Mouse (Mus musculus): ENCODE data around the gene Tbc1d4.
"Not testable (repeated sequence)": the region's sequence is repeated elsewhere in the genome, so short reads cannot be mapped to it uniquely, and the experiment has no call there.

The Tbc1d4 gene

DNA sequence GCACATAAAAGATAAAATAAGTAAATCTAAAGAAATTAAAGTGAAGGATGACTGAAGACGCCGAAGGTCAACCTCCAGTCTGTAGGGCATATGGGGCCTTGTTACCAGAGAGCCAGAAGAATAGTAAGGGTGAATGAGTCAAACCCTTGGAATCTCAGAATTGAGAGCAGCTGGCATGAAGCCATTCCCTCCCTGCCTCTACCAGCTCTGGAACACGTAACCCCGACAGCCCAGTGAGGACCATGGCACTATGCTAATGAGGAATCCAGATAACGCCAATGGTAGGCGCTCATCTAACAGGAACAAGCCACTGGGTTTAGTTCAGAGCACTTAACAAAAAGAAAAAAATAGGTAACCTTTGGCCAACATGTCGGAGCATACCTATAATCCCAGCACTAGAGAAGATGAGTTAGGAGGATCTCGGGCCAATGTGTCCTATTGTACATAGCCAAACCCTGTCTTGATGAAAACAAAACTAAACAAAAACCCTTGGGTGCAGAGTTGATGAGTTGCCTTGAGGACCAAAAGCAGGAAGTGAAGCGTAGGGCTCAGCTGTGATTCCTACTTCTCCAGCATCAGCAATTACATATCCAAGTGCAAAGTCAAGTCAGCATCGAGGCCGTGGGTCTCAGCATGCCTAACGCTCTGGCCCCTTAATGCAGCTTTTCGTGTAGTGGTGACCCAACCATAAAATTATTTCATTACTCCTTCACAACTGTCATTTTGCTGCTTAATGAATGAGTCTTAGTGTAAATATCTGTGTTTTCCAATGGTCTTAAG, 13.5 kb downstream of the Tbc1d4 start:
- DNase-seq (ENCODE audit: low spot score): no peak

DNA sequence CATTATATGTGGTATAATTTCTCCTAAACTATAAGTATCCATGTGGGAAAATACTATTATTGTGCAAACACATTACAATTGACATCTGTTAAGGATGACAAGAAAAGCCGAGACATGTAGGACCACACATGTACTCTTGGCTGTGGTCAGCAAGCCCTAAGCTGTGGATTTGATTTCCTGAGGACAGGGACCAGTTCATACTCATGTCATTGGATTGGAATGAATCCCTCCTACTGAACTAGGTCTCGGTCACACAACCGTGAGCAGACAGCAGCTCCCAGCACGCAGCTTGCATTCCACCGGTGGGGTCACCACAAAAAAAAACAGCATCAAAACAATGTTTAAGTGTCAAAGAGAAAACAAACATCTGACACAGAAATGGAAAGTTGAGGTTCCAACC, 15.0 kb downstream of the Tbc1d4 start:
- no peak for DNase-seq (ENCODE audit: low spot score)

DNA sequence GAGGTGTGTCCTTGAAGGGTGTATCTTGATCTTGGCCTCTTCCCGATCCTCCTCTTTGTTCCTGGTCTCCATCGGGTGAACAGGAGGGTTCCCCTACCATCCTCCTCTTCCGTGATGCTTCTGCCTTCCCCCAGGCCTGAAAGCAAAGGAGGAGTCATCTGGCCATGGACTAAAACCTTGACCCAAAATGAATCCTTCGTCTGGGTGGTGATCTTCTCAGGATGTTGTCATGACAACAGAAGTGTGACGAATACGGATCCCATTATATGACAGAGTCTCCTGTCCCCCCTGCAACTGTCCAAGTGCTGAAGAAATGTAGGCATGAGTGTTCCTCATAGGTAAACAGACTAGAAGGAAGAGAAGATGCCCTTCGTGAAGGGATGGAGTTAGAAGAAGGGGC, 15.7 kb downstream of the Tbc1d4 start:
- DNase-seq (ENCODE audit: low spot score): no peak

DNA sequence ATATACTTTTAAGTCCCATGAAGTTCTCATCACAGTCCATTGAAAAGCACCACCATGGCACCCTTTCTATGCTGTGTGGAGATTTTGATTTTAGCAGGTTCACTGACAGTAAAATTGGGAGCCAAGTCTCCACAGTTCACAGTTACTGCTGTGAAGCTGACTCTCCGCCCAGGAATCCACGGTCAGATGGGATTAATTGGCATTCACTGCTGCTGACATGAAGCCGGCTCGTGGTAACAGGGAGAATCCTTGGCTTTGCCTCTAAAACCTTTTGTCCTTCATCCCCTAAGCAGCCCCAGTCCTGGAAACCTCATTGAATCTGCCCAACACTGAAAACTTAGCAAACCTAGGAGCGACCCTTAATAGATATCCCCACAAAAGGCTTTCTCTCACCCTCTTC, 17.9 kb downstream of the Tbc1d4 start:
- no peak for DNase-seq (ENCODE audit: low spot score)

DNA sequence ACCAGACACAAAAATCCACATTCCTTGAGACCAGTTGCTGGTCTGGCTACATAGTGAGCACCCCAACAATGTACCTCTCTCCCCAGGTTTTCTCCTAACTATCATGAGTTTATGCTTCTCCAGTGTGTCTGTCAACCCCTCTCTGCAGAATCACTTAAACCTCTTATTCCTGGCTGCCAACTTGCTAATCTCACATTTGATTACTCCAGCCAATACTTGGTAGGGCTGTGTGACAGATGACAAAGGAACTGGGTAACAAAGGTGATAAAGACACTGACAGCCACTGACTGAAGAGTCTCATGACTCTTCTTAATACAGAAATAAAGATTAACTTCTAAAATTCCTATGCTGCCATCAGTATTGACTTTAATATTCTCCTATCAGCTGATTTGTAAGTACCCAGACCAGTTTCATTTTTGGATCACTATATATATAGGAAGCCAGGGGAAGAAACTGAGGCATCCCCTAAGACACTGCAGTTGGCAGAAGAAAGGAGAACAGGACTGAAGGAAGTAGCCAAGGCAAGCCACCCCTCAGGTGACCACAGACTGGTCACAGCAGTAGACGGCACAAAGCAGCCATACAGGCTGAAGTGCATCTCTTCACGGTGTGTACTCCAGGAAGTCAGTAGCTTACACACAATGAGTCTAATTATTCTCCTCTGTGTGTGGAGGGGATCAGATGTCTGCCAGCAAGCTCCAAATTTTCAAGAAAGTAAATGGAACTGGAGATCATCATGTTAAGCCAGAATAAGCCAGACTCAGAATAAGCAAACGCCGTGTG, 20.6 kb downstream of the Tbc1d4 start:
- DNase-seq (ENCODE audit: low spot score): not testable (repeated sequence)

DNA sequence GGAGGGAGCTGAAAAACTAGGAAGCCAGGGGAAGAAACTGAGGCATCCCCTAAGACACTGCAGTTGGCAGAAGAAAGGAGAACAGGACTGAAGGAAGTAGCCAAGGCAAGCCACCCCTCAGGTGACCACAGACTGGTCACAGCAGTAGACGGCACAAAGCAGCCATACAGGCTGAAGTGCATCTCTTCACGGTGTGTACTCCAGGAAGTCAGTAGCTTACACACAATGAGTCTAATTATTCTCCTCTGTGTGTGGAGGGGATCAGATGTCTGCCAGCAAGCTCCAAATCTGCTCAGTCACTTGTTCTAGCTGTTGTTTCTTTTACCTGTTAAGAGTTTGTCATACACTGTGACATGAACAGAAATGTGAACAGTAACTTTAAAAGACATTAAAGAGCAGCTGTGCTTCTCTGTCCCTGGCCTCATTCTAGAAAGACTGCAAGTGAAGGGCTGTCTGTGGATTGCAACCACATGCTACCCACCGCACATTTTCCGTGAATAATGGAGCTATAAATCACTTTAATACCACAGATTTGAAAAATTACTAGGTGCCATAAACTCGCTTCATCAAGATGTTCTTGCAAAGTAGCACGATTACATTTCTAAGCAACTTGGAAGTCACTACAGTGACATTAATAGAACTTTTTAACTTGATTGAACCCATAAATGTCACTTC, 21.5 kb downstream of the Tbc1d4 start:
- DNase-seq (ENCODE audit: low spot score): not testable (repeated sequence)

DNA sequence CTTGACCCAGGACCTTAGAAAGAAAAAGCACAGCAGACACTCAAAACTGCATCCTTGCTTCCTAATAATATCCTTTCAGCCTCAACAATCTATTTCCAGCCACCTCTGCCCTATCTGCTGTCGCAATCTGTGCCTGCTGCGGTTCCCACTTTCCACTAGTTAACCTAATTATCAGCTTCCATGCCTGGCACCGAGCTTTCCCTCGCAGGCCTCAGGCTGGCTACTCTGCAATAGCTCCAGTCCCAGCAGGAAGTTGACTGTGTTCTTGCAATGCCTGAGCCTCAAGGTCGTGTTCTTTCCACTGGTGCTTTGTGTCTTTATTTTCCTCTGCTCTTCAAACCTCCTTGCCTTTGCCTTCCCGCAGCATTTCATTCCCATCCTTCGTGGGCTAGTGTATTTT, 22.9 kb downstream of the Tbc1d4 start:
- DNase-seq (ENCODE audit: low spot score): no peak

DNA sequence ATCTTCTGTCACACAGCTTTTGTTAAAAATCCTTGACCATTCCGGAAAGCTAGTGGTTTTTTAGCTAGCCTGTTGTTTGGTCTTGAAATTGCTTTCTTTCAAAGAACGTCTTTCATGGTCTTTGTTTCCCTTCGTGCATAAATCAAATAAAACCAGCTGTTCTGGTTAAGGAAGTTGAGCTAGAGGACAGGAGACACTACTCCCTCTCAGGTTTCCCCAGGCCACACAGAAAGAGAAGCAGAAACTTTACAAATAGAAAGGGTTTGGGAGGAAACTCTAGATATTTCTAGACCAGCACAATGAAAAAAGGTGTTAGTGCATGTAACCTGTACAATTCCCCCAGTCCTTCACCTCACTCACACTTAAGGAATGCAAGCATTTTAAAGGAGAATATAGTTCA, 33.3 kb downstream of the Tbc1d4 start:
- no peak for DNase-seq (ENCODE audit: low spot score)

DNA sequence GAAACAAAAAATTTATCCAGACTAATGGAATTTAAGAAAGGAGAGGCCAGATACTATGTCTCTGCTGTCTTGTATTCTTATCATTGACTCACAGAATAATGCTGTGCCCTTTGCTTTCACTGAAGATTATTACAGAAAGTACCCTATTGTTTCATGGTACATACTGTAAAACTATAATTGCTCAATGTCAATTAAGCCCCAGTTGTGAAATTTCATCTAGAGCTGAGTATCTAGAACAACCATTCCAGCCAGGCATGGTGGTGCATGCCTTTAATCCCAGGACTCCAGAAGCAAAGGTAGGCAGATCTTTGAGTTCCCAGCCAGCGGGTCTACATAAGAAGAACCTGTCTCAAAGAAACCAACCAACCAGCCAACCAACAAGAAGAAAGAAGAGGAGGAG, 34.5 kb downstream of the Tbc1d4 start:
- DNase-seq (ENCODE audit: low spot score): no peak

DNA sequence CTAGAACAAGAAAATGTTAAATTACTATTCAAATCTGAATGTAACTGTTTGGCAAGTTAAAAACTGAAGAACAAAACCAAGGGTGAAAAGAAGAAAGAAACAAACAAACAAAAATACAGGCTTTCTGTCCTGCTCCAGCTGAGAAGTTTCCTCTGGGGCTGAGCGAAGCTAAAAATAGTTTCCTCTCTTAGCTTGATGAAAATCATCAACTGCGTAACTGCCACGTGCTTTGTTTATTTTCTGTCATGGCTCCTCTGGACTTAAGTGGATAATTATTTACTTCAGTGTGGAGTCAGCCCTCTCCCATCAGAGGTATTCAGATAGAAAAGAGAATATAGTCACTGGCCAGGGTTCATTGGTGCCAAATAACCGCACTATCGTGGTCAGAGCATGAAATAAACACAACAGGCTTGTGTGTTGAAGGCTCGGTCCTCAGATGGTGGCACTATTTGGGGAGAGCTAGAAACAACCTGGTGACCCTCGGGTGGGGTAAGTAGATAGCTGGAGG, 35.8 kb downstream of the Tbc1d4 start:
- DNase-seq (ENCODE audit: low spot score): no peak

DNA sequence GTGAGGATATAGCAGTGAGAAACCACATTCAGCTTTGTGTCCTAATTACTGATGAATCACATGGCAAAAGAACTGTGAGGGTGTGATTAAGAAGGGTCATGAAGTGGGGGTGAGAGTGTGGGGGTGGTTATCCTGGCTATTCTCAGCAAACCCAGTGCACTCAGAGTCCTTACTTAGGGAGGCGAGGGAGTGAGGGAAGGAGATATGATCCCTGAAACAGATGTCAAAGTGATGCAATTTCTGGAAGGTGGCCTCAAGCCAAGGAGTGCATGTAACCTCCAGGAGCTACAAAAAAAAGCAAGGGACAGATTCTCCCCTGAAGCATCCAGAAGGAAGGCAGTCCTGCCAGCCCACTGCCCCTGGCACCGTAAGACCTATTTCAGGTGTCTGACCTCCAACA, 40.2 kb downstream of the Tbc1d4 start:
- DNase-seq (ENCODE audit: low spot score): no peak

DNA sequence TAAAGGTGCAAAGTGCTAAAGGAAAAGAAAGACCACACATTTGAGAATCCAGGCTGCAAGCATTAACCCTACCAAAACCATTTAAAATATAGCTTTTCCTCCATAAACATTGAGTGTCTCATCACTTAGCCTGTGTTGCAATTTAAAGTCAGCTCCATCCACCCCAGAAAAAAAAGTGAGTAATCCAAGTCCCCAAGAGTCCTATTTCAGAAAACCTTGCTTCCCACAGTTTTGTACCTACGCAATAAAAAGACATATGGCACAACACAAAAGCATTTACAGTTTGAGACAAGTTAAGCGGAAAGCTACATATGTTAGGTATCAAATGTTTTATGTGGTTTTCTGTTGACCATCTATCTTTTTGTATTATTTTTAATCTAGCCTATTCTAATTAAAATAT, 42.3 kb downstream of the Tbc1d4 start:
- no peak for DNase-seq (ENCODE audit: low spot score)

DNA sequence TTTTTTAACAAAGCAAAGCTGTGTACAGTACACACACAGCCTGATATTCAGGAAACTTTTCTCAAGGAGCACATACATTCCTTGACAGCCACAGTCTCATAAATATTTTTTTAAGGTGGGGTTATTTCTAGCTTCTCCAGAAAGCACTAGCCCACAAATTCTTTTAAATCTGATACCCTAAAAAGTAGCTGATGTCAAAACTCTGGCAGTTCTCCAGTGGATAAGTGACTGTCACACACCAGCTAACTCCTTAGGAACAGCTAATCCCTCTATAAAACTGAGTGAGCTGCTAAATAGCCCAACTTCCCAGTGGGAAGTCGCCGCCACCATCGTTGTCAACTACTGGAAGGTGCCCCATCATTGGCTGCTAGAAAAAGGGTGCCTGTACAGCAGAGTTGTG, 43.3 kb downstream of the Tbc1d4 start:
- DNase-seq (ENCODE audit: low spot score): no peak

DNA sequence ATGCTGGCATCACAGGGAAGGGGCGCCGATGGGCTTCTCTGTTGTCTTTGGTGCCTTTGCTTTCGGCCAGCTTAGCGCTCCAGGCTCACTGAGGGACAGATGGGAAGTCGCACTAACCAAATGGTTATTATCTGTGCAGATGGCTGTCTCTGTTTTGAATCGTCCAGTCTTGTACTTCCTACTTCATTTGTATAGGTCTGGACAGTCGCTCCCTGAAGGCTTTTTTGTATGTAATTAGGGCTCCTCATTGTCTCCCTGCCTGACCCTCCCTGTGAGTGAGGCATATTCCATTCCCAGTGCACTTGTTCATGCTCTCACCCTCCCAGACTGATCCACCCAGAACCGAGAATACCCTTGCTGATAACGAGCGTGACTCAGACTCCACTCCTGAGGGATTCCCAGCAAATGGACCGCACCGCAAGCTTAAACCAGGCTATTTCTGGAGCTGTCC, 47.7 kb downstream of the Tbc1d4 start:
- DNase-seq (ENCODE audit: low spot score): peak; percentile 19

DNA sequence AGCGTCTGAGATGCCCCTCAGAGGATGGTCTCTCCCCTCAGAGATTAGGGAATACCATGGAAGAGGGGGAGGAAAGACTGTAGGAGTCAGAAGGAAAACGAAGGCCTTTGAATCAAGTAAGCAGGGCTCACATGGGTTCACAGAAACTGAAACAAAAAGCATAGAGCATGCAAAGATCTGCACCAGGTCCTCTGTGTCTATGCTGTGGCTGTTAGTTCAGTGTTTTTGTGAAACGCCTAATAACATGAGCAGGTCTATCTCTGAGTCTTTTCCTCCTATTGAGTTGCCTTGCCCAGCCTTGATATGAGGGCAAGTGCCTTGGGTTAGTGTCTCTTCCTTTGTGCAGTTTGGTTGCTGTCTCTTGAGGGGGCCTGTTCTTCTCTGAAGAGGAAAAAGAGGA, 49.5 kb downstream of the Tbc1d4 start:
- no peak for DNase-seq (ENCODE audit: low spot score)

DNA sequence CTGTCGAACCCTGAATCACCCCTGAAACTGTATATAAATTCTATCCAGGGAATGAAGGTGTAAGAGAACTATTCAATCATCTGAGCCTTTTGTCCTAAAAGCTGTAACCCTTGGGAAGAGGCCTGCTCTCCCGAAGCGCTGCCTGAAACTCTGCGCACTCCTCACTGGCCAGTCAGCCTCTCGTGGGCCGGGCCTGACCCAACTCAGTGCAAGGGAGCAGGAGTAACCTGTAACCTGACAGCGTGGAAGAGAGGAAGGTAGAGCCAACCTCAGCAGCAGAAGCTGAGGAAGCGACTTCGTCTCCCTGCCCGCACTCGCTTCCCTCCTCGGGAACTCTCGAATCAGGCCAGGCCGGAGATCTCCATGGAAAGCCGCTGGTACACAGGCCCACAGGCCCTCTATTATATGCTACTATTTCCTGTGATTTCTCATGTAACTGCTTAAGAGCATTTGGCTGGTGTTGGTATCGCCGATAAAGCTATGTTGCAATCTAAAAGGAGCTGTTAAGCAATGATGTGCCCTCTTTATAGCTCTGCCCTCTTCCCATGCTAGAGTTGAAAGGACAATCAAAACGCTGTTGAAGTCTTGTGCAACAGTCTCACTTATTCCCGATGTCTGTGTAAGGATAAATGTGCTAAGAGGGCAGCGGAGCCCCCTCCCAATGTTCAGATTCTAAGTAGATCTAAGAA, 60.0 kb downstream of the Tbc1d4 start:
- no peak for DNase-seq (ENCODE audit: low spot score)

DNA sequence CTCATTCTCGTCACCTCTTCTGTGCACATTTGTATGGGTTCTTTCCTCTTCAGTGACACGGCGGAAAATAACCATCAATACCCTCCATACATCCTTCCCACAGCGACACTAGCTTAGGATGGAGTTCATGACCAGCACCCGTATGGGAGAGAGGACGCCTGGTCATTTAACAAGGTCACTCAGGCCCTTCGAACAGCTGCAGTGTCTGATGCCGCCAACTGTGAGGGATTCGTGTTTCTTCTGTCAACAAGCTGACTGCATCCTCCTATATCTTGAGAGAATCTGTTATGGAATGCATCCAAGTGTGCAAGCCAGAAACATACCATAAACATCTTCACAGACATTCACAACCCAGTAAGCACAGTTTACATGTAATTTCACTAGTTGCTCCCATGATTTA, 67.1 kb downstream of the Tbc1d4 start:
- DNase-seq (ENCODE audit: low spot score): no peak

DNA sequence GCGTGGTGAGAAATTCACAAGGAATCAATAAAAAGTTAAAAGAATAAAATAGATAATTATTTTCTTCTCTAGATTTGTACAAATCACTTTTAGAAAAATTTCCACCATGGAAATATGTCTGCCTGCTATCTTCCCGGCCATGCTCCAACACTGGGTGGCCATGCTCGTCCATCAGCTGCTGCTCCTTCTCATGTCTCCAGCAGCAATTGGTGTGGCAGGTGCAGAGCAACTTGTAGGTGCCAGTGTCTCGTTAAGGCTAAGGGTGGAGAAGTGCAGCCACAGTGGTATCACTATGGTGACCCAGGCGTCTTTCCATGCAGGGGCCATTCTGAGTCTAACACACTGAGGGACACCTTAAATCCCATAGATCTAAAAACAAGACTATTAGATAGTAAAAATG, 67.8 kb downstream of the Tbc1d4 start:
- no peak for DNase-seq (ENCODE audit: low spot score)

DNA sequence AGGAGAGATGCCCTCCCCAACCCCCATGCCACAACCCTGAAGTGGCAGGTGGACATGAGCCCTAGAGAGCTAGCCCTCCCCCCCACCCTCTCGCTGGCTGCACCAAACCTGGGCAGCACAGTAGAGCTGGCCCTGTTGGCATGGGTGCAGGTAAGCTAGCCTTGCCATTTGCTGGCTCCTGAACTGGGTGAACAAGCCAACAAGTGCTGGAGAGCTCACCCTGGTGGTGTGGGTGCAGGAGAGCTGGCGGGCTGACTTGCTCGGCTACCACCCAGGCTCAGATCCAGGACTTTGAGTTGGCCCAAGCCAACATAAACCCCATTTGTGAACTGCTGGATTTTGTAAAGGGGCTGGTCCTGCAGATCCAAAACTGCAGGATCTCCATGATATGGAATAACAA, 68.5 kb downstream of the Tbc1d4 start:
- DNase-seq (ENCODE audit: low spot score): no peak

DNA sequence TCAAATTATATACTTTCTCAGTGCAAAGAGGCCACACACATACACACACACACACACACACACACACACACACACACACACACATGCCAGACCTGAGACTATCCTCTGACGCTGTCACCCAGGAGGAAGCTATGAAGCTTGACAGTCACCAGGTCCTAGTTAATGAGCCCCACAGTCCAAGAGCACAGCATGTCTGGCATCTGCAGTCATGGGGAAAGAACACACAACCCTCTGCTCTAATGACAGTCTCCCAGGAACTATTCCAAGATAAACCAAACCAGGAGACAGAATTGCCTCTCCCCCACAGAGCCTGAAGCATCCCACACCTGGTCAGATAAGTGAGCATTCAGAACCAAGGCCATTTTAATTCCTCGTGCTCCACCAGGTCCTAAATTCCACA, 71.1 kb downstream of the Tbc1d4 start:
- no peak for DNase-seq (ENCODE audit: low spot score)

DNA sequence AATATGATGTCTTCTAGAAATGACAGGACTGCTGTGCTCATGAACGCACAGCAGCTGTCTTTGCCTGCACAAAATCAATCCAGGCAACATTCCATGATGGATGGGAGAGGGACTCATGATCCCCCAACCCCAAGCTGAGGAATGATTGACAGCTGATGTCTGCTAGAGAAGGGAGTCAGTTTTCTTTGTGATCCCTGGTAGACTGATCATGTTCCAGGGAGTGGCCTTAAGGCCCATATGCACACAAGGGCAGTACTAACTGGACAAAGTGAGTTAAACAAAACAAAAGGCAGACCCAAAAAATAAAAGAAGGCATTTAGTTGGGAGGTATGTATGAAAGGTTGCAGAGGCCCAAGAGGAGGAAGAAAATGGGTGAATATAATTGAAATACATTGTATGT, 71.6 kb downstream of the Tbc1d4 start:
- DNase-seq (ENCODE audit: low spot score): no peak

DNA sequence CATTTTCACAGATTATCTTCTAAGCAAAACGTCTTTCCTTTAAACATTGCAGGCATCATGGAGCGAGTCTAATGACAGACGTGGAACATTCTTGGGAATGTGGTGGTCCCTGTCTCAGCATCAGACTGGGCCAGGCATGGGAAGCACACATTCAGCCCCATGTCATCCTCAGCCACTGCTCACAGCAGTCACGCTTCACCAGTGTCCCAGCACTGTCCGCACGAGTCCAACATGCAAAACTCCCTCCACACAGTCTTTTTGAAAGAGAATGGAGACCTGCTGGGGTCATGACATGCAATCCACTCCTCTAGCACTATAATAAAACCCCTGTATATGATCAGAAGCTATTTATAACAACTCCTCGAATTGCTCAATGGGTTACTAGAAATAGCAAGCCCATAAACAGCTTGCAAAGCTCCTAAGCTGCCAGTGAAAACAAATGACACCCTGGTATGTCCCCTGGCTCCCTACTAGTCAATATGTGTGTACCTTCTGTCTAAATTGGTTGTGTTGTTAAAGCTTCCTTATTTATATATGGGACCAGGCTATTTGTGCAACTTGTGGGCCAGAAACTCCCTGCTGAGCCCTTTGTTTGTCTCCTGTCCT, 76.8 kb downstream of the Tbc1d4 start:
- DNase-seq (ENCODE audit: low spot score): no peak
